Mouse (Mus musculus): ENCODE results near the gene Rtf1.
"Not testable (repeated sequence)": the region's sequence is repeated elsewhere in the genome, so short reads cannot be mapped to it uniquely, and the experiment has no call there.

Gene Rtf1

DNA sequence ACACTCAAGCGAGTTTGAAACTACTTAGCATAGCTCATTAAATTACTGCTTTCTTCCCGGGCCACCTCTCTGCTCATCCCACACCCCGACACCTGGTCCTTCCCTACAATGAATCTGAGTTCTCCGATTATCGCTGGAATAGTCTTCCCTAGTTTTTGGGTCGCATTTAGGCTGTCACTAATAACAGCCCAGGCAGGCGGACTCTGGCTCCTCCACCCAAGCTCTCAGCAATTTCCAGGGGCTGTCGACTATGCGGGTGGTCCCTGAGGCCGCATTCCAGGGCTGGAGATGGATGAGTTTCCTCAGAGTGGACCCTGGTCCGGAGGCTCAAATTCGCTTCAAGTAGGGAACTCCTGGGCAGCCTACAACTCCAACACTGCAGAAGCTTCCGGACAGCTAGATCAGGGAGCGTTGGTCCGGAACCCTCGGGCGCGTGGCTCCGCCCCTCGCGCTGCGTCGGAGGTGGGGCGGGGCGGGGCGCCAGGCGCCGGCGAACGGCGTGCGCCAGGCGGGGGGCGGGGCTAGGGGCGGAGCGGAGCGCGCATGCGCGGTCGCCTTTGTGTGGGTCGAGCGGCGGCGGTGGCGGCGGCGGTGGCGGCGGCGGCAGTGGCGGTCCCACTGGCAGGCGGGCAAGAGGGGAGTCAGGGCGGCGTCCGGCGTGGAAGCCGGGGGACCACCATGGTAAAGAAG is at the start of gene Rtf1:
TSS of gene Rtf1 (plus strand) at position 544 of the 690 bp plus-strand sequence.
- peak; percentile 89 for DNase-seq (ENCODE audit: low read depth, low spot score)

DNA sequence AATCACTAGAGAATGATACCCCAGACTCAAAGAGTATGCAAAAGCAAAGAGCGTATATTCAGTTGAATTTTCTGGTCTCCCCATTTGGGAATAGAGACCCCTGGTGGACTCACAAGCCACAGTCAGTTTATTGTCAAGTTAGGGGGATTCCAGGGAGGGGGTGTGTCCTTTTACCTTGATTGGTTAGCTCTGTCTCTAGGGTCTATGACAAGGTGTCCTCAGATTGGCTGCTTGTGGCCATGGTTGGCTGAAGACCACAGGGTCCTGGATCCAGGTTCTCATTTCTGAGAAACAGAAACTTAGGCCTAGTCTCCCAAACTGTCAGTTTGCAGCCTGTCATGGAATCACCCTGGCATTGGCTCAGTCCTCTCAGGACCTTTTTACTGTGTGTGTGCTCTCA is 38.1 kb upstream of the Rtf1 start:
- no peak for DNase-seq (ENCODE audit: low read depth, low spot score)

DNA sequence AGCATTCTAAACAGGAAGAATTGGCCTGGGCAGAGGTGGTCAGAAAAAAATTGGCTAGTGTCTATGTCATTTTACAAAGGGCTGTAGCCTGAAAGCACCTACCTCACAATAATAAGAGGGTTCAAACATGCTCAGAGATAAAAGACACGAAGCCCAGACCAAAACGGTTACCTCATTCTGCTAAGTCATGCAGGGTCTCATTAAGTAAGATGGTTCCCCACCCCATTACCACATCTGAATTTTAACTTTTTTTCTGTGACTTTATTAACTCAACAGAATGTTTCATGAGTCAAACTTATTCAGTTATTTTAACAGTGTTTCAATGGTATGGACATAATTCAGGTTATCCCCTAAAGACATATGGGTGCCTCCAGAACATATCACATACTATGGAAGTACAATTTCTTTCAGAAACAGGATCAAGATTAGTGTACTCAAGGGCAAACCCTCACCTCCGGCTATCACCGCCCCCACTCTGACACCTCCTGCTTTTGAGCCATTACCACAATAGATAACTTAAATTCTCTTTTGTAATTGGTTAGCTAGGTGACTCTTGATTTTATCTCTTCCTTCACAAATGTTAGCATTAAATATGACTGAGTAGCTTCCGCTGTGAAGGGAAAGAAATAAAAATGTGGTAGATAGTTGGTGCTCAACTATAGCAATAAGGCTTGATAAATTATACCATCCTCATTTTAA is 33.5 kb upstream of the Rtf1 start:
- DNase-seq (ENCODE audit: low read depth, low spot score) = no peak

DNA sequence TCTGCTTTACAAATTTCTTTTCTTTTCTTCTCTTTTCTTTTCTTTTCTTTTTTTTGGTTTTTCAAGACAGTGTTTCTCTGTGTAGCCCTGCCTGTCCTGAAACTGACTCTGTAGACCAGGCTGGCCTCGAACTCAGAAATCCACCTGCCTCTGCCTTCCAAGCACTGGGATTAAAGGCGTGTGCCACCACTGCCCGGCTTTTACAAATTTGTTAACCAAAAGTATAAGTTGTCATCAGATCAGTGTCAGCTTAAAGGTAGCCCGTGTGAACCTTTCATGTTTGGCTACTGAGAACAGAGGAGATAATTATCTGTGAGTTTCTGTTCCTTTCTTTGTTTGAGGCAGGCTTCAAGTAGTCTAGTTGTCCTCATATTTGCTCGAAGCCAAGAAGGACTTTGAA is 30.6 kb upstream of the Rtf1 start:
- DNase-seq (ENCODE audit: low read depth, low spot score) = no peak

DNA sequence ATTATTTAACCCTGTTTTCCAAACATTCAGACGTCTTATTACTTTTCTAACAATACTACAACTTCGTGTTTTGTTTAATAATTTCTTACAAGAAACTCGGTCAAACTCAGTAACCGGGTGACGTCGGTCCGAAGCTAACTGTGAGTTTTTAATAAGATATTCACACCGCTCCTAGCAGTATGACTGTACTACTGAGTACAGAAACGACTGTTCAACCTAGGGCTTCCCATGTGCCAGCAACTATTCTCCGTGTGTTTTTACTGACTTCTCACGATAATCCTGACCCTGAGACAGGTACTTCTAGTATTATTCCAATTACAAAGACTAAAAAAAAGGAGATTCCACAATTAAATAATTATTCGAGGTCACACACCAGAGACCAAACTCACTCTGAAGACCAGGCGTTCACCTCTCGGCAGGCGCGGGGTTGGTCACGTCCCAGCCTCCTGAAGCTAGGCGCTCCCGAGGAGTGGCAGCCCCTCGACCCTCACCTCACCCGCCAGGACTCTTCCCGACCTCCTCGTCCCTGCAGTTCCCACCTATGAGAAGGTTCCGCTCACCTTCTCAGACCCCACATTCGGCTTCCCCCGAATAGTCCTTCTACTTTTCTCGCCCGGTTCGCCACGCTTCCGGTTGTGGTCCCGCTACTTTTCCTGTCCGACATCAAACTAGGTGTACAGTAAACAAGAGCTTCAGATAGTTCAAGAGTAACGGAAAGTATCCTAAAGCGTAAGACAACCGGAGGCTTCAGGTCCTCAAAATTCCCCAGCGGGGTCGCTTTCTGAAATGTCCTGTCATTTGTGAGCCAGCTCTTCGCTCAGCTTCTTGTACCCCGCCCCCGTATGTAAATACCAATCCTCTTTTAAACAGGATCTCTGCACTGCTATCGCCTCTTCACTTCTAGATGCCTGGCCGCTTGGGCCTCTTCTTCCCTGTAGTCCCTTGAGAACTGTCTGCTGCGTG is 12.4 kb upstream of the Rtf1 start, which contains the start of gene Ndufaf1:
TSS of gene Ndufaf1 (minus strand) at position 608 of the 963 bp plus-strand sequence.
- DNase-seq (ENCODE audit: low read depth, low spot score) = peak; percentile 86

DNA sequence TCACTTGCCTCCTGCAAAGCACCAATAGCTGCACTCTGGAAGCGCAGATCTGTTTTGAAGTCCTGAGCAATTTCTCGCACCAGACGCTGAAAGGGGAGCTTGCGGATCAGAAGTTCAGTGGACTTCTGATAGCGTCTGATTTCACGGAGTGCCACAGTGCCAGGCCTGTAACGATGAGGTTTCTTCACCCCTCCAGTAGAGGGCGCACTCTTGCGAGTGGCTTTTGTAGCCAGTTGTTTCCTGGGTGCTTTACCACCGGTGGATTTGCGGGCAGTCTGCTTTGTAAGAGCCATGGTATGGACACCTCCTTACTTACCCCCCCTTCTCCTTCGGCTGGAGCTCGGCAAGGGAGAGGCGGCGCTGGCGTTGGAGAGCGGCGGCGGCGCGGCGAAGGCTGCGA is 9.1 kb upstream of the Rtf1 start:
- not testable (repeated sequence) for DNase-seq (ENCODE audit: low read depth, low spot score)

DNA sequence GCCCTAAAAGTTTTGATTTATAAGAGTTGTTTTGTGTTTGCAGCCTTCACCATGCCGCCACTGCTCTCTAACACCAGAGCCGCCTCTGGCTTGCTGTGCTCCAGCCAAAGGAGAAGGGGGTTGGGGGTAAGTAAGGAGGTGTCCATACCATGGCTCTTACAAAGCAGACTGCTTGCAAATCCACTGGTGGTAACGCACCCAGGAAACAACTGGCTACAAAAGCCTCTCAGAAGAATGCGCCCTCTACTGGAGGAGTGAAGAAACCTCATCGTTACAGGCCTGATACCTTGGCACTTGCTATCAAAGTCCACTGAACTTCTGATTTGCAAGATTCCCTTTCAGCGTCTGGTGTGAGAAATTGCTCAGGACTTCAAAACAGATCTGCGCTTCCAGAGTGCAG is 5.9 kb upstream of the Rtf1 start:
- no peak for DNase-seq (ENCODE audit: low read depth, low spot score)

DNA sequence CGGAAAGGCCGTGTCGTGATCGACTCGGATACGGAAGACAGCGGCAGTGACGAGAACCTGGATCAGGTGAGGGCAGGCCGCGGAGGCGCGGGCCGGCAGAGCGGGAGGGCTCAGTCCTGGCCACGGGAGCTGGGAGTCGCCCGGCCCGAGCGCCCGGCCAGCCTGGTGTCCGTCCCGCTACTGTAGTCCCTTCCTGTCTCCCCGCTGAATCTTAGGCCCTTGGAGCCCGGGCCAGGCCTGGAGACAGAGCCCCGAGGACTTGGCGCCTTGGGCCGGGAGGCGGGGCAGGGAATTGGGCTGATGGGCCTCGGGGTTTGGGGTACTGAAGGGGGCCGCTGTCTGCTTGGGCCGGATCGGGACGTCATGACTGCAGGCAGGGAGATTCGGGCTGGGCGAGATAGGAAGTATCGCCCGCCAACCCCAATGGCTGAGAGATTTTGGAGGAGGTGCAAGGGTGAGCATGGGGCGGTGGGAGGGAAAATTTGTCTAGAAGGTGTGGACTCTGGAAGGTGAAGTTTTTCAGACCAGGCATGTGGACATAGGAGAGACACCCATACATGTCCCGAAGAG is 432 bp downstream of the Rtf1 start:
- peak; percentile 30 for DNase-seq (ENCODE audit: low read depth, low spot score)

DNA sequence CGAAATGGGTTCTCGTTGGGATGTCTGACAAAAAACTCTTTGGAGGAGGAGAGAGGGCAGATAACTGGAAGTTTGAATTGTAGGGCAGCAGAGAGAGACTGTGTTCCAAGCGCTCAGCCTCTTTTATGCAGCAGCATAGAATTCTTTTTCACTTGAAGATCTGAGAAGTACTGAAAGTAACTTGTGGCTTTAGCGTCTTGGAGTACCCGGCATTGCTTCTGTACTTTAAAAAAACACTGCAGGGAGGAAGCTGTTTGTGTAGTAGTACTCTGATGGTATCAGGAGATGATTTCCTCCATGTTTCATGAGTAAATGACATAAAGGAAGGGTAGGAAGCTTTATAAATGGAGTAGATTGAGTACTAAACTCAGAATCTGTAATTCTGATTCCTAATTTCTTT is 963 bp downstream of the Rtf1 start:
- no peak for DNase-seq (ENCODE audit: low read depth, low spot score)

DNA sequence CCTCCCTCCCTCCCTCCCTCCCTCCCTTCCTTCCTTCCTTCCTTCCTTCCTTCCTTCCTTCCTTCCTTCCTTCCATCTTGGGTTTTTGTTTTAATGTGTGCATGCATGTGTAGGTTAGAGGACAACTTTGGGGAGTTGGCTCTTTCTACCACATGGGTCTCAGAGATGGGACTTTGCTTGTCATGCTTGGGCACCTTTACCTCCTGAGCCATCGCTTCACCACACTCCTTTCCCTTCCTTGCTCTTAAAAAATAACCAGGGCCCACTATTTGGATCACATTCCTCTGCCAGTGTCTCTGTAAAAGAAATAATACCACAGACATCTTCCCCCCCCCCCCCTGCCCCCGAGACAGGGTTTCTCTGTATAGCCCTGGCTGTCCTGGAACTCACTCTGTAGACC is 8.8 kb downstream of the Rtf1 start:
- no peak for DNase-seq (ENCODE audit: low read depth, low spot score)

DNA sequence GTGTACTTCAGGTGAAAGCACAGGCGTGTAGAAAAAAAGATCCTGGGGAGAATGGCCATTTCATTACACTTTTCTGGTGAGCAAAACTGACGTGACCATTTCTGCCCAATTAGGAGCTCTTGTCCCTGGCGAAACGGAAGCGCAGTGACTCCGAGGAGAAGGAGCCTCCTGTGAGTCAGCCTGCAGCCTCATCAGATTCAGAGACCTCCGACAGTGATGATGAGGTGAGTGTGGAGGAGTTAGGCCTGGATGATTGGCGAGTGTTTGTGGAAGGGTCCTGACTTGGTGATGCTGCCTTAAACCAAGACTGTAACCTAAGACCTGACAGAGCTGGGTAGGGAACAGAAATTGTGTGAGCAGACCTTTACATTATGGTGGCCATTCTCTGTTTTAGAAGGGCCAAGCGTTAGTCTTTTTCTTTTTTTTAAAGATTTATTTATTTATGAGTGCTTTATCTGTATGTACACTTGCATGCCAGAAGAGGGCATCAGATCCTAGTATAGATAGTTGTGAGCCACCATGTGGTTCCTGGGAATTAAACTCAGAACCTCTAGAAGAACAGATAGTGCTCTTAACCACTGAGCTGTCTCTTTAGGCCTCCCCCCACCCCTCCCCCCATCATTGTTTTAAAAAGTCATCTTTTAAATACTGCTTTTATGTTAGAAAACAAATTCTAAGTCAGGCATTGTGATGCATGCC is 17.3 kb downstream of the Rtf1 start:
- DNase-seq (ENCODE audit: low read depth, low spot score) = no peak

DNA sequence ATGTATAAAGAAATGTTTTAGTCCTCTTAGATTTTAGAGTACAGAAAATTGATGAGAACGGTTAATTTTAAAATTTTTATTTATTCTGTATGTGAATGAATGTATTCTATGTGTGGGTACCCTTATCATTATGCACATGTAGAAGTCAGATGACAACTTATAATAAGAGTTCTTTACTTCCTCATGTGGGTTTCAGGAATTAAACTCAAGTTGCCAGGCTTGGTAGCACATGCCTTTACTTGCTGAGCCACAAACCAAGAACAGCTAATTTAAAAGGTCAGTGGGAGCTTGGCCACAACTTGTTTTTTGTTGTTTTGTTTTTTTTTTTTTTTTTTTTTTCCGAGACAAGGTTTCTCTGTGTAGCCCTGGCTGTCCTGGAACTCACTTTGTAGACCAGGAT is 20.0 kb downstream of the Rtf1 start:
- no peak for DNase-seq (ENCODE audit: low read depth, low spot score)

DNA sequence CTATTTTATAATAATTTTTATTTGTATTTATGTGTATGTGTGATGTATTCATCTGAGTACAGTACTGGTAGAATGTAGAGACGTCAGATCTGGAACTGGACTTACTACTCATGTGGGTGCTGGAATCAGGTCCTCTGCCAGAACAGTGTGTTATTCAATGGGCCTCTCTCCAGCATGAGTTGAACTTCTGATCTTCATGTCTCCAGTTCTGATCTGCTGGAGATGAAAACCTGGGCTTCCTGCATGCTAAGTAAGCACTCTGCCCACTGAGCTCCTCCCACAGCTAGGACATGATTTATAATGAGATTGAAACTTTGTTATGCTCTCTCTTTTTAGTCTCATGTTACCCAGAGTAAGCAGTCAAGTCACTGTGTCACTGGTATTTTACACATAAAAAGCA is 21.2 kb downstream of the Rtf1 start:
- no peak for DNase-seq (ENCODE audit: low read depth, low spot score)

DNA sequence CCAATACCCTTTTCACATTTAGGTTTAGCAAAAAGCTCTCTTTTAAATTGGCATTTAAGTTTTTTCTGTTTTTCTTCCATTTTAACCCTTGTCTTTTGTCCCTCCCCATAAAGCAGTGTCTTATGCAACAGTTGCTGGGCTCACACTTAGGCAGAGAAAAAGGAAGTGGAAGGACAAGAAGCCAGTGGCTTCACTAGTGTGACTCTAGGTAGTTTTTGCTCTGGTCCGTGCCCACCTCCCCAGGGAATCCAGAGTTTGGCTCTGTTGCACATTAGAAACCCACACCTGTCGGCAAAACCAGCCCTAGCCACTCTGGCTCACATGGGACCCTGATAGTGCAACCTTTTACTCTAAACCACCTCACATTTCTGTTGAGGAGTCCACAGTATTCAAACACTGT is 23.6 kb downstream of the Rtf1 start:
- DNase-seq (ENCODE audit: low read depth, low spot score) = no peak

DNA sequence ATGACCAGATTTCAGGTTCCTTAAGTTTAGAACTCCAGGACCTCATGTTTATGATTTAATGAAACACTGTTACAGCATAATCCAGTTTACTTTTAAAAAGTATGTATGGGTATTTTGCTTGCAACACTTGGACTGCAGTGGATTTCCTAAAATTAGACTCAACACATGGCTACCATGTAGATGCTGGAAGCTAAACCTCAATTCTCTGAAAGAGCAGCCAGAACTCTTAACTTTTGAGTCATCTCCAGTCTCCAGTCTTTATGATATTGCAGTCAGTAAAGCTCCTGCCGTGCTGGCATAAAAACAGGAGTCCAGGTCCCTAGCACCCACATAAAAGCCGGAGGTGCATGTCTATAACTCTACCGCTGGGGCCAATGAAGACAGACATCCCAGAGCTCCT is 25.1 kb downstream of the Rtf1 start:
- DNase-seq (ENCODE audit: low read depth, low spot score) = no peak

DNA sequence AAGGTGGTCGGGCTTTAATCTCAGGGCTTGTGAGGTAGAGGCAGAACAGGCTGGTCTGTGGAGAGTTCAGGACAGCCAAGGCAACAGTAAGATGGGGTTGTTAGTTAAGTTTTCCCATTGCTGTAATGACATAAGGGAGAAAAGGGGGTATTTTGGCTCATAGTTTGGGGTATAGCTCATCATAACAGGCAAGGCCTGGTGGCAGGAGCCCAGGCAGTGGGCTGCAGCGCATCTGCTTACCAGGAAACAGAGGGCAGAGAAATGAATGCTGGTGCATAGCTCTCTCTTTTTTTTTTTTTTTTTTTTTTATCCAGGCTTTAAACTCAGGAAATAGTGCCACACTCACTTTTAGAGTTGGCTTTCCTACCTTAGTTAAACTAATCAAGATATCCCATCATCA is 28.3 kb downstream of the Rtf1 start:
- DNase-seq (ENCODE audit: low read depth, low spot score) = no peak

DNA sequence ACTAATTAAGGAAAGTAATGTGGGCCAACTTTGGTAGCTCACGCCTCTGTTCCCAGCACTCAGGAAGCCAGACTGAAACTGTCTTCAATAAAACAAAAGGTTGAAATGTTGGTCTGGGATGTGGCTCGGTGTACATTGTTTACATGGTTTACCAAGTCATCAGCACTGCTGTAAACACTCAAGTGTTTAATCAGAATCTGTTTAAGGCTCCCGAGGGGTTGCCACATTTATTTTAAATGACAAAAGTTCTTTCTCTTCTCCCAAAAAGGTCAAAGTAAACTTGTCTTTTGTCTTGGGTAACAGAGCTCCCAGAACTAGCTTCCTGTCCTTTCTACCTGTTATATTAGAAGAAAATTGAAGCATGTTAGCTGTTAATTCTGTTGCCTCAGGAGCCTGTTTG is 32.8 kb downstream of the Rtf1 start:
- no peak for DNase-seq (ENCODE audit: low read depth, low spot score)

DNA sequence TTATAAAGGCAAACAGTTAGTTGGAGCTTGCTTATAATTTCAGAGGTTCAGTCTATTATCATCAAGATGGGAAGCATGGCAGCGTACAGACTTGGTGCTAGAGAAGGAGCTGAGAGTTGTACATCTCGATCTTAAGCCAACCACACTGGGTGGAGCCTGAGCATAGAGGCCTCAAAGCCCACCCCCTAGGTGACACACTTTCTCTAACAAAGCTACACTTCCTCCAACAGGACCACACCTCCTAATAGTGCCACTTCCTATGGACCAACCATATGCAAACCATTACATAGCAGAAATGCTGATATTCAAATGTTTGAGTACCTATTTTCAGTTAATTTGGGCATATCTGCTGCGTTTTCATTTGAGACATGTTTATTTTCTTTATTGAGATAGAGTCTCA is 35.1 kb downstream of the Rtf1 start:
- no peak for DNase-seq (ENCODE audit: low read depth, low spot score)

DNA sequence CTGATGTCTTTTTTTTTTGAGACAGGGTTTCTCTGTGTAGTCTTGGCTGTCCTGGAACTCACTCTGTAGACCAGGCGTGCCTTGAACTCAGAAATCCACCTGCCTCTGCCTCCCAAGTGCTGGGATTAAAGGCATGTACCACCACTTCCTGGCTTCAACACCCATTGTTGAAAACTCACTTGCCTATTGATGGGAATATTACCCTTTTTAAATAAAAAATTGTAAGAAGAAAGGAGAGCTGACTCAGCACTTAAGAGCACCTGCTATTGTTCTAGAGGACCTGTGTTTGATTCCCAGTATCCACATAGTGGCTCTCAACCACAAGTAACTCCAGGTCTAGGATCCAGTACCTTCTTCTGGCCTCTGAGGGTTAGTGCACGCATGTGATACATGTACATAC is 41.0 kb downstream of the Rtf1 start:
- not testable (repeated sequence) for DNase-seq (ENCODE audit: low read depth, low spot score)

DNA sequence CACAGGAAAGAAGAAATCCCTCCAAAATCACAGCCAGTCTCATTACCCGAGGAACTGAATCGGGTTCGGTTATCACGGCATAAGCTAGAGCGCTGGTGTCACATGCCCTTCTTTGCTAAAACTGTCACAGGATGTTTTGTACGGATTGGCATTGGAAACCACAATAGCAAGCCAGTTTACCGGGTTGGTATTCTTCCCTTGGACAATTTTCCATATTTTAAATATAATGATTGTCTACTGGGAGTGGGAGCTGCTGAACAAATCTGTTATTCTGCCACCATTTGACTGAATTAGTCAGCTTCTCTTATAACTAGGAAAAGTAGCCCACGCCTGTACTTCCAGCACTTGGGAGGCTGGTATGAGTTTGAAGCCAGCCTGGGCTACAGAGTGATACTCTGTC is 46.2 kb downstream of the Rtf1 start:
- DNase-seq (ENCODE audit: low read depth, low spot score) = no peak

DNA sequence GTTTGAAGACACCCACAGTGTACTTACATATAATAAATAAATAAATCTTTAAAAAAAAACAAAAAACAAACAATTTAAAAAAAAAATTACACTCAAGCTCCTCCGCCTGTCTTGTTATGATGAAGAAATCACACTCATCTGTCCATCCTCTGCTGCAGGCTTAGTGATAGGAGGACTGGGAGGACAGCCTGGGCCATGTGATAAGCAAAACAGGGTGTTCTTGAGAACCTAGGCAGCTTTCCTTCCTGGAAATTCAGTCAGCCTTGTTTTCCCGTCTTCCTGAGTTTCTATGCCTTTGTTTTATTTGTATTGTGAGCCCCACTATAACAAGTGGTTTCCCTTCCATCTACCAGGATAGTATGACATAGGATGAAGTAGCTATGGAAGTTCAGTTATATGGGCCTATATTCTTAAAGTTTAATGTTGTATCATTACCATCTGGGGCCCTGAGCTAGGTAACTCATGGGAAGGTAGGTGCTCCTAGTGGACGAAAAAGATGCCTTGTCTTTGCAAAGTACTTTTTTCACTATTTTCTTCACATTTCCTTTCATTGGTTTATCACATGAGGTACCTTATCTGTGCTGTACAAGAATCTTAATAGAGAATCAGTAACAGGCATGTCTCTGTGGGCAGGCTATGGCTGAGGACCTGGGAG is 53.0 kb downstream of the Rtf1 start:
- no peak for DNase-seq (ENCODE audit: low read depth, low spot score)

All from forelimb bud, embryonic 11.5 days (tissue).